Mouse (Mus musculus) limb, embryonic 15.5 days (tissue): ENCODE measurements around the gene Glp2r. TPM values are rescaled to one million over a fixed set of nuclear protein-coding genes. Genes with fewer than 3 reads are reported as not detected.
A peak's percentile ranks its signal among the peaks of the same experiment; 100 is the strongest.

Experiments used
- ATAC-seq: fragments of 200-750 bp; cut with Nextera tagmentation; 2 replicates; pipeline ENCODE4 v1.8.0; 2017; ENCODE audit warnings: low read depth, moderate TSS enrichment; ENCODE audit not compliant: insufficient number of reproducible peaks, low FRiP score, low TSS enrichment
- H3K27ac ChIP-seq: fragments of 300-500 bp; sonication (generic); 2 replicates; pipeline ENCODE4 v1.5.1; 2015; ENCODE audit warnings: moderate library complexity, mild to moderate bottlenecking, inconsistent platforms
- H3K27me3 ChIP-seq: fragments of 300-500 bp; sonication (generic); 2 replicates; pipeline ENCODE4 v1.6.1; 2015; ENCODE audit warnings: inconsistent platforms
- H3K36me3 ChIP-seq: fragments of 300-500 bp; sonication (generic); 2 replicates; pipeline ENCODE4 v1.6.1; 2015; ENCODE audit warnings: inconsistent platforms
- H3K4me1 ChIP-seq: fragments of 300-500 bp; sonication (generic); 2 replicates; pipeline ENCODE4 v1.6.1; 2015; ENCODE audit warnings: inconsistent platforms
- H3K4me2 ChIP-seq: fragments of 300-500 bp; sonication (generic); 2 replicates; pipeline ENCODE4 v1.6.1; 2015; ENCODE audit warnings: mild to moderate bottlenecking, inconsistent platforms
- H3K4me3 ChIP-seq: fragments of 300-500 bp; sonication (generic); 2 replicates; pipeline ENCODE4 v1.5.1; 2015; ENCODE audit warnings: mild to moderate bottlenecking, inconsistent platforms
- H3K9ac ChIP-seq: fragments of 300-500 bp; sonication (generic); 2 replicates; pipeline ENCODE4 v1.6.1; 2015; ENCODE audit warnings: inconsistent platforms
- H3K9me3 ChIP-seq: fragments of 300-500 bp; sonication (generic); 2 replicates; pipeline ENCODE4 v1.6.1; 2016; ENCODE audit warnings: inconsistent platforms
- WGBS: fragments of 180-500 bp; shearing (Covaris S2); methylation state at CpG from one replicate; pipeline ENCODE4 v1.1.7; 2015; 5-methylcytosine and 5-hydroxymethylcytosine counted together
- polyA plus RNA-seq: library from polyadenylated mRNA; unstranded; fragments of >200 nt; fragmentation: Nextera tagmentation; extraction: Ambion mirVana; gene quantifications from 2 replicates; pipeline ENCODE4 v1.2.1, GENCODE M21; 2015

Glp2r gene
- polyA plus RNA-seq: 0.09 and 0.10 TPM in 2 replicates

- no peak for ATAC-seq
- Histone ChIP-seq H3K4me3 (no peak within 1 kb of the TSS), H3K4me2 (no peak within 1 kb of the TSS), H3K27me3 (peaks cover 3% of the 10 kb centered on the region), H3K36me3 (no peaks in the 10 kb centered on the region), H3K9ac (no peak within 1 kb of the TSS), H3K27ac (no peak within 1 kb of the TSS), H3K4me1 (no peaks in the 10 kb centered on the region), H3K9me3 (no peaks in the 10 kb centered on the region)
- 82% methylated on average over 14 of the region's 14 CpGs for WGBS
These were observed at the start of gene Glp2r for GRCm38 (mm10) chr11:67771053-67771452. Glp2r (minus strand) TSS chr11:67771153.

- 12% methylated on average over 4 of the region's 4 CpGs for WGBS
- peaks cover 3% of the 10 kb centered on the region; the same call in 1 of the 2 replicates for H3K4me1 ChIP-seq
- no peaks in the 10 kb centered on the region for H3K27me3 ChIP-seq
- H3K4me2 ChIP-seq: 0 out of 2 replicates have a peak overlapping the region, but pooled peaks have one; percentile 33
- H3K9me3 ChIP-seq: no peaks in the 10 kb centered on the region
- H3K9ac ChIP-seq: no peak overlapping the region
- H3K36me3 ChIP-seq: no peaks in the 10 kb centered on the region
- no peak overlapping the region for H3K4me3 ChIP-seq
- ATAC-seq: no peak
- no peak overlapping the region for H3K27ac ChIP-seq
These were observed 49.3 kb upstream of the Glp2r start for GRCm38 (mm10) chr11:67820221-67820620.

GRCm38 (mm10) chr11:67819604-67820003 lies 48.7 kb upstream of the Glp2r start:
- Histone ChIP-seq H3K4me2 (peak overlapping the region; percentile 33; the same call in 1 of the 2 replicates), H3K27ac (no peak overlapping the region), H3K4me1 (peaks cover 3% of the 10 kb centered on the region; the same call in 1 of the 2 replicates), H3K4me3 (no peak overlapping the region), H3K9ac (no peak overlapping the region), H3K9me3 (no peaks in the 10 kb centered on the region), H3K36me3 (no peaks in the 10 kb centered on the region), H3K27me3 (no peaks in the 10 kb centered on the region)
- WGBS: 9% methylated on average over 5 of the region's 5 CpGs
- no peak for ATAC-seq

- no peak for ATAC-seq
- Histone ChIP-seq H3K4me3 (no peak overlapping the region), H3K9me3 (no peaks in the 10 kb centered on the region), H3K9ac (no peak overlapping the region), H3K27ac (no peak overlapping the region), H3K4me2 (no peak overlapping the region), H3K27me3 (no peaks in the 10 kb centered on the region), H3K36me3 (no peaks in the 10 kb centered on the region), H3K4me1 (no peaks in the 10 kb centered on the region)
- 79% methylated on average over 6 of the region's 6 CpGs for WGBS
These were observed 40.6 kb upstream of the Glp2r start for GRCm38 (mm10) chr11:67811535-67811934.

- Histone ChIP-seq H3K27ac (no peak overlapping the region), H3K4me3 (no peak overlapping the region), H3K4me2 (no peak overlapping the region), H3K9ac (no peak overlapping the region), H3K27me3 (no peaks in the 10 kb centered on the region), H3K36me3 (no peaks in the 10 kb centered on the region), H3K9me3 (no peaks in the 10 kb centered on the region), H3K4me1 (no peaks in the 10 kb centered on the region)
- 87% methylated on average over 5 of the region's 5 CpGs for WGBS
- no peak for ATAC-seq
These were observed 37.1 kb upstream of the Glp2r start for GRCm38 (mm10) chr11:67808051-67808450.

GRCm38 (mm10) chr11:67806832-67807597 lies 36.1 kb upstream of the Glp2r start:
- Histone ChIP-seq H3K27me3 (no peaks in the 10 kb centered on the region), H3K9ac (no peak overlapping the region), H3K4me3 (no peak overlapping the region), H3K9me3 (no peaks in the 10 kb centered on the region), H3K27ac (no peak overlapping the region), H3K4me2 (no peak overlapping the region), H3K36me3 (no peaks in the 10 kb centered on the region), H3K4me1 (no peaks in the 10 kb centered on the region)
- WGBS: 75% methylated on average over 11 of the region's 11 CpGs
- ATAC-seq: no peak

- H3K4me1 ChIP-seq: 0 out of 2 replicates have a peak, but pooled peaks cover 6% of the 10 kb centered on the region
- no peaks in the 10 kb centered on the region for H3K27me3 ChIP-seq
- H3K4me3 ChIP-seq: no peak overlapping the region
- no peaks in the 10 kb centered on the region for H3K9me3 ChIP-seq
- no peak overlapping the region for H3K9ac ChIP-seq
- no peaks in the 10 kb centered on the region for H3K36me3 ChIP-seq
- 87% methylated on average over 1 of the region's 1 CpGs for WGBS
- no peak for ATAC-seq
- no peak overlapping the region for H3K27ac ChIP-seq
- no peak overlapping the region for H3K4me2 ChIP-seq
These were observed 34.6 kb upstream of the Glp2r start for GRCm38 (mm10) chr11:67805538-67805937.

GRCm38 (mm10) chr11:67801169-67801568 lies 30.2 kb upstream of the Glp2r start:
- Histone ChIP-seq H3K27me3 (no peaks in the 10 kb centered on the region), H3K36me3 (no peaks in the 10 kb centered on the region), H3K9ac (no peak overlapping the region), H3K4me3 (no peak overlapping the region), H3K4me2 (no peak overlapping the region), H3K27ac (no peak overlapping the region), H3K4me1 (peaks cover 15% of the 10 kb centered on the region; the same call in 1 of the 2 replicates), H3K9me3 (no peaks in the 10 kb centered on the region)
- ATAC-seq: no peak
- 36% methylated on average over 8 of the region's 8 CpGs for WGBS

GRCm38 (mm10) chr11:67800130-67800723 lies 29.3 kb upstream of the Glp2r start:
- Histone ChIP-seq H3K27ac (no peak overlapping the region), H3K4me2 (no peak overlapping the region), H3K36me3 (no peaks in the 10 kb centered on the region), H3K9ac (no peak overlapping the region), H3K9me3 (no peaks in the 10 kb centered on the region), H3K27me3 (no peaks in the 10 kb centered on the region), H3K4me3 (no peak overlapping the region), H3K4me1 (peaks cover 15% of the 10 kb centered on the region; the same call in 1 of the 2 replicates)
- ATAC-seq: no peak

- Histone ChIP-seq H3K9me3 (no peaks in the 10 kb centered on the region), H3K9ac (no peak within 1 kb of the TSS), H3K27me3 (no peaks in the 10 kb centered on the region), H3K4me2 (no peak within 1 kb of the TSS), H3K4me3 (peak within 1 kb of the TSS; percentile 10; the same call in 1 of the 2 replicates), H3K4me1 (peaks cover 15% of the 10 kb centered on the region; the same call in 1 of the 2 replicates), H3K27ac (no peak within 1 kb of the TSS), H3K36me3 (no peaks in the 10 kb centered on the region)
- WGBS: 43% methylated on average over 7 of the region's 7 CpGs
- no peak for ATAC-seq
These were observed 27.0 kb upstream of the Glp2r start, which contains the start of gene Dhrs7c for GRCm38 (mm10) chr11:67797931-67798330. Dhrs7c (plus strand) TSS chr11:67798187.

- no peak overlapping the region for H3K4me3 ChIP-seq
- no peaks in the 10 kb centered on the region for H3K36me3 ChIP-seq
- H3K27ac ChIP-seq: no peak overlapping the region
- H3K27me3 ChIP-seq: no peaks in the 10 kb centered on the region
- ATAC-seq: no peak
- no peaks in the 10 kb centered on the region for H3K9me3 ChIP-seq
- WGBS: 73% methylated on average over 11 of the region's 11 CpGs
- no peak overlapping the region for H3K9ac ChIP-seq
- no peak overlapping the region for H3K4me2 ChIP-seq
- H3K4me1 ChIP-seq: no peaks in the 10 kb centered on the region
These were observed 19.2 kb upstream of the Glp2r start for GRCm38 (mm10) chr11:67790182-67790581.

- H3K4me3 ChIP-seq: no peak within 1 kb of the TSS
- 83% methylated on average over 12 of the region's 12 CpGs for WGBS
- H3K4me1 ChIP-seq: no peaks in the 10 kb centered on the region
- no peaks in the 10 kb centered on the region for H3K36me3 ChIP-seq
- peaks cover 3% of the 10 kb centered on the region; the same call in 1 of the 2 replicates for H3K27me3 ChIP-seq
- no peaks in the 10 kb centered on the region for H3K9me3 ChIP-seq
- ATAC-seq: no peak
- no peak within 1 kb of the TSS for H3K27ac ChIP-seq
- H3K4me2 ChIP-seq: no peak within 1 kb of the TSS
- no peak within 1 kb of the TSS for H3K9ac ChIP-seq
These were observed 3.4 kb upstream of the Glp2r start, which contains the start of gene Gsg1l2 for GRCm38 (mm10) chr11:67774379-67774778. Gsg1l2 (plus strand) TSS chr11:67774608.
